Mouse (Mus musculus) embryonic fibroblast, embryonic 13.5 days (primary cell): ENCODE results near the gene Phf7.

ENCODE experiments used
- CTCF ChIP-seq: IDR thresholded peaks from 2 replicates; pipeline ENCODE4 v1.5.1; 2011; ENCODE audit warnings: mild to moderate bottlenecking, control low read depth, low read length, moderate library complexity, borderline replicate concordance; ENCODE audit not compliant: insufficient read depth
- POLR2A ChIP-seq: IDR thresholded peaks from 2 replicates; pipeline ENCODE4 v1.6.1; 2011; ENCODE audit warnings: low read depth, mild to moderate bottlenecking, control low read depth, low read length, moderate library complexity

- no peak for TF ChIP-seq CTCF
- no peak for TF ChIP-seq POLR2A
These were observed 13.8 kb downstream of the Phf7 start for GRCm38 (mm10) chr14:31237101-31237882.
